Mouse (Mus musculus) liver, embryonic 15.5 days (tissue): Measurements from ENCODE around the gene Appl2. TPM values are rescaled to one million over a fixed set of nuclear protein-coding genes. Genes with fewer than 3 reads are reported as not detected.

Experiments
- ATAC-seq: fragments of 200-750 bp; cut with Nextera tagmentation; 2 replicates; pipeline ENCODE4 v1.8.0; 2017; ENCODE audit warnings: moderate number of reproducible peaks, mild to moderate bottlenecking, moderate library complexity; ENCODE audit not compliant: insufficient read depth
- H3K27ac ChIP-seq: fragments of 300-500 bp; sonication (generic); replicated peaks from 2 replicates; pipeline ENCODE4 v1.5.1; 2015; ENCODE audit warnings: mild to moderate bottlenecking, inconsistent platforms
- H3K27me3 ChIP-seq: fragments of 300-500 bp; sonication (generic); 2 replicates; pipeline ENCODE4 v1.6.1; 2015; ENCODE audit warnings: mild to moderate bottlenecking, inconsistent platforms
- H3K36me3 ChIP-seq: fragments of 300-500 bp; sonication (generic); replicated peaks from 2 replicates; pipeline ENCODE4 v1.6.1; 2015; ENCODE audit warnings: moderate library complexity, mild to moderate bottlenecking, inconsistent platforms
- H3K4me1 ChIP-seq: fragments of 300-500 bp; sonication (generic); replicated peaks from 2 replicates; pipeline ENCODE4 v1.6.1; 2015; ENCODE audit warnings: inconsistent platforms
- H3K4me2 ChIP-seq: fragments of 300-500 bp; sonication (generic); 2 replicates; pipeline ENCODE4 v1.6.1; 2015; ENCODE audit warnings: moderate library complexity, mild to moderate bottlenecking, inconsistent platforms
- H3K4me3 ChIP-seq: fragments of 300-500 bp; sonication (generic); replicated peaks from 2 replicates; pipeline ENCODE4 v1.5.1; 2015; ENCODE audit warnings: mild to moderate bottlenecking, inconsistent platforms
- H3K9ac ChIP-seq: fragments of 300-500 bp; sonication (generic); 2 replicates; pipeline ENCODE4 v1.6.1; 2015; ENCODE audit warnings: moderate library complexity, mild to moderate bottlenecking, inconsistent platforms
- H3K9me3 ChIP-seq: fragments of 300-500 bp; sonication (generic); replicated peaks from 2 replicates; pipeline ENCODE4 v1.6.1; 2016; ENCODE audit warnings: inconsistent platforms
- WGBS: fragments of 180-500 bp; shearing (Covaris S2); methylation state at CpG from one replicate; pipeline ENCODE4 v1.1.7; 2015; ENCODE audit warnings: mixed read lengths; ENCODE audit not compliant: insufficient replicate concordance; 5-methylcytosine and 5-hydroxymethylcytosine counted together
- polyA plus RNA-seq: library from polyadenylated mRNA; unstranded; fragments of >200 nt; fragmentation: Nextera tagmentation; extraction: Ambion mirVana; gene quantifications from 2 replicates; pipeline ENCODE4 v1.2.1, GENCODE M21; 2015

The Appl2 gene
- polyA plus RNA-seq, 1 experiment from 2014 or later: 9.8 TPM

GRCm38 (mm10) chr10:83565449-83566441 is 82.8 kb downstream of the Appl2 start:
- 70% methylated on average over 7 of the region's 7 CpGs for WGBS
- no peak overlapping the region for H3K4me2 ChIP-seq
- H3K4me3 ChIP-seq: no peak overlapping the region
- no peaks in the 10 kb centered on the region for H3K4me1 ChIP-seq
- H3K27ac ChIP-seq: no peak overlapping the region
- H3K36me3 ChIP-seq: peaks cover 72% of the 10 kb centered on the region
- H3K27me3 ChIP-seq: no peaks in the 10 kb centered on the region
- no peaks in the 10 kb centered on the region for H3K9me3 ChIP-seq
- no peak for ATAC-seq
- no peak overlapping the region for H3K9ac ChIP-seq

- H3K4me2 ChIP-seq: no peak overlapping the region
- H3K27me3 ChIP-seq: no peaks in the 10 kb centered on the region
- no peak for ATAC-seq
- peaks cover 74% of the 10 kb centered on the region for H3K36me3 ChIP-seq
- no peak overlapping the region for H3K4me3 ChIP-seq
- no peaks in the 10 kb centered on the region for H3K9me3 ChIP-seq
- H3K9ac ChIP-seq: no peak overlapping the region
- no peak overlapping the region for H3K27ac ChIP-seq
- no peaks in the 10 kb centered on the region for H3K4me1 ChIP-seq
Observed at GRCm38 (mm10) chr10:83563005-83563404, 85.5 kb downstream of the Appl2 start.

Other genes with a start within 250 kb of the Appl2 start
- gene Aldh1l2, start 114.6 kb downstream of the Appl2 start, polyA plus RNA-seq: 0.21 and 0.55 TPM in 2 replicates
- 10.2 and 10.5 TPM in 2 replicates for gene Washc4, start 105.0 kb downstream of the Appl2 start, polyA plus RNA-seq
- gene 1500009L16Rik, start 74.1 kb upstream of the Appl2 start, polyA plus RNA-seq: 1.2 and 1.3 TPM in 2 replicates